Mouse (Mus musculus): ENCODE measurements at regions not wholly inside any gene's neighbourhood (a gene's known extent, or its start where the extent isn't known, plus 50 kb on each side); places are given as distances from the start of the nearest gene placed in this dataset.

DNA sequence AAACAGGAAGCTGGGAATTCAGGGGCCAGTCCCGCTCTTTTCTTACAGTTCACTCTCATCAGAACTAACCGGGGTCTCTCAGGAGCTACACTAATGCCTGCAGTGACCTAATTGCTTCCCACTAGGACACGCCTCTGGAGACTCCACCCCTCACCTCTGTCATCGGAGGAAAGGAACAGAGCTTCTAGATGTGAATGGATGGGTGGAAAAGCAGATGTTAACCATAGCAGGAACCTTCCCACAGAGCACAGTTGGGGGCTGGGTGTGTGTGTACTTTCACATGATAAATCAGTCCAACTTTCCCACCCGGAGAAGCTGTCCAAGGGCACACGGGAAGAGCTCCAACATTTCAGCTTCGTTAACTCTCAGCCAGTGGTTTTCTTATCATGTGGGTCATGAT lies 63.8 kb upstream of the Dlk1 start:
- Histone ChIP-seq H3K27ac (ENCODE audit: insufficient read depth, low read depth, low read length, poor library complexity, severe bottlenecking) (no peak overlapping the region), H3K4me1 (ENCODE audit: control insufficient read depth in 2 of 2, insufficient read depth in 2 of 2, low read length in 2 of 2, poor library complexity in 1 of 2) (no peaks in the 10 kb centered on the region), H3K4me3 (ENCODE audit: insufficient read depth in 1 of 2, low read depth in 1 of 2, low read length in 2 of 2, poor library complexity in 1 of 2, severe bottlenecking in 1 of 2) (no peak overlapping the region), H3K9ac (ENCODE audit: insufficient read depth, low read depth, low read length, poor library complexity, severe bottlenecking) (no peak overlapping the region), H3K36me3 (ENCODE audit: control insufficient read depth, insufficient read depth, low read length, poor library complexity, severe bottlenecking) (no peaks in the 10 kb centered on the region), H3K9me3 (ENCODE audit: control insufficient read depth, insufficient read depth, low read depth, low read length) (no peaks in the 10 kb centered on the region)
- TF ChIP-seq ZC3H11A (IDR thresholded peaks at IDR 0.05; ENCODE audit: borderline replicate concordance, low read depth, low read length) (no peak), HCFC1 (IDR thresholded peaks at IDR 0.05; ENCODE audit: borderline replicate concordance, insufficient read depth, low read length) (no peak), MAFK (IDR thresholded peaks at IDR 0.05; ENCODE audit: insufficient read depth, low read depth, low read length) (no peak), ZNF384 (IDR thresholded peaks at IDR 0.05; ENCODE audit: low read depth, low read length) (no peak), CHD2 (IDR thresholded peaks at IDR 0.05; ENCODE audit: low read depth, low read length) (no peak)
- in situ Hi-C loops (cut with MboI; ENCODE audit: low sequenced_read_pairs in 2 of 2, unreplicated experiment in 2 of 2), result no loop called here
- no peak for DNase-seq (ENCODE audit: low read depth, low spot score)

DNA sequence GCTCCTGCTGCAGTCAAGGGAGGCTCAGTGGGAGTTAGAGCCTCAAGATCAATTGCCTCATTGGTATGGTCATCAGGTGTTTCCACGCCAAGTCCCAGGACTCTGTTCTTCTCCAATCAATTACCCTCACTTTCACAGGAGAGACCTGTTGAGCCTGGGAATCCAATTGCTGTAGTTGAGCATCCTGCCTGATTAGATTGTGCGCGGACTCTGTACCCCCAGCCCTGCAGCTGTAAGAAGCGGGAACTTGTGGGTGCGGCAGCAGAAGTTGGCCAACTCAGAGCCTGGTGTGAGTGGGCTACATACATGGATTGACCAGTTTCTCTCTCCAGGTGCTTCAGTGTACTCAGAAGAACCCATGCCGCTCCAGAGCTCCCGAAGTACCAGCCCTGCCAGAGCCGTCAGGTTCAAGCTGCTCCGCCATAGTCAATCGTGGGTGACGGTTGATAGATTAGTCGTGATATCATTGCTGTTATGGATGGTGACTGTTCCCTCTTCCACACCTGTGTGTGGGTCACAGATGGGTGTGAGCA lies 62.2 kb upstream of the Dlk1 start:
- Histone ChIP-seq H3K4me1 (ENCODE audit: control insufficient read depth in 2 of 2, insufficient read depth in 2 of 2, low read length in 2 of 2, poor library complexity in 1 of 2) (no peaks in the 10 kb centered on the region), H3K9ac (ENCODE audit: insufficient read depth, low read depth, low read length, poor library complexity, severe bottlenecking) (no peak overlapping the region), H3K4me3 (ENCODE audit: insufficient read depth in 1 of 2, low read depth in 1 of 2, low read length in 2 of 2, poor library complexity in 1 of 2, severe bottlenecking in 1 of 2) (no peak overlapping the region), H3K9me3 (ENCODE audit: control insufficient read depth, insufficient read depth, low read depth, low read length) (no peaks in the 10 kb centered on the region), H3K27ac (ENCODE audit: insufficient read depth, low read depth, low read length, poor library complexity, severe bottlenecking) (no peak overlapping the region), H3K36me3 (ENCODE audit: control insufficient read depth, insufficient read depth, low read length, poor library complexity, severe bottlenecking) (no peaks in the 10 kb centered on the region)
- in situ Hi-C loops (cut with MboI; ENCODE audit: low sequenced_read_pairs in 2 of 2, unreplicated experiment in 2 of 2), result no loop called here
- no peak for TF ChIP-seq MAFK (IDR thresholded peaks at IDR 0.05; ENCODE audit: insufficient read depth, low read depth, low read length)
- TF ChIP-seq ZNF384 (IDR thresholded peaks at IDR 0.05; ENCODE audit: low read depth, low read length), result no peak
- no peak for TF ChIP-seq ZC3H11A (IDR thresholded peaks at IDR 0.05; ENCODE audit: borderline replicate concordance, low read depth, low read length)
- TF ChIP-seq HCFC1 (IDR thresholded peaks at IDR 0.05; ENCODE audit: borderline replicate concordance, insufficient read depth, low read length), result no peak
- TF ChIP-seq CHD2 (IDR thresholded peaks at IDR 0.05; ENCODE audit: low read depth, low read length), result no peak
- no peak for DNase-seq (ENCODE audit: low read depth, low spot score)

DNA sequence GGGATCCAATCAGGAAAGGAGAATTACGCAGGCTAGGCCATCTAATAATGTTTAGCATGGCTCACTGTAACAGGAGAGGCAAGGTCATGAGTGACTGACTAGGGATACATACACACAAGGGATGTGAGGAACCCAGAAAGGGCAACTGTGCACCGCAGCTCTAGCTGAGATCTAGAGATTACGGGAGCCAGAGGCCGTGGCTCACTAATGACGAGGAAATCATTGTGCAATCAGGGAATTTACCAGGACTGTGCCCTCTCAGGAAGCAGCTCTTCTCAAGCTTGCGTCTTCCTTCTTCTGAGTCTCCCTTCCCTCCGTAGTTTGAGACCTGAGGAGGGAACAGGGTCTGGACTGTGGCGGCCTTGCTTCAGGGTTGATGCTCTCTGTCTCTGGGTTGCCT lies 61.6 kb upstream of the Dlk1 start:
- Histone ChIP-seq H3K4me1 (ENCODE audit: control insufficient read depth in 2 of 2, insufficient read depth in 2 of 2, low read length in 2 of 2, poor library complexity in 1 of 2) (no peaks in the 10 kb centered on the region), H3K36me3 (ENCODE audit: control insufficient read depth, insufficient read depth, low read length, poor library complexity, severe bottlenecking) (no peaks in the 10 kb centered on the region), H3K4me3 (ENCODE audit: insufficient read depth in 1 of 2, low read depth in 1 of 2, low read length in 2 of 2, poor library complexity in 1 of 2, severe bottlenecking in 1 of 2) (no peak overlapping the region), H3K9me3 (ENCODE audit: control insufficient read depth, insufficient read depth, low read depth, low read length) (no peaks in the 10 kb centered on the region), H3K9ac (ENCODE audit: insufficient read depth, low read depth, low read length, poor library complexity, severe bottlenecking) (no peak overlapping the region), H3K27ac (ENCODE audit: insufficient read depth, low read depth, low read length, poor library complexity, severe bottlenecking) (no peak overlapping the region)
- no peak for TF ChIP-seq CHD2 (IDR thresholded peaks at IDR 0.05; ENCODE audit: low read depth, low read length)
- no peak for TF ChIP-seq MAFK (IDR thresholded peaks at IDR 0.05; ENCODE audit: insufficient read depth, low read depth, low read length)
- TF ChIP-seq ZNF384 (IDR thresholded peaks at IDR 0.05; ENCODE audit: low read depth, low read length), result no peak
- no peak for DNase-seq (ENCODE audit: low read depth, low spot score)
- in situ Hi-C loops (cut with MboI; ENCODE audit: low sequenced_read_pairs in 2 of 2, unreplicated experiment in 2 of 2), result no loop called here

DNA sequence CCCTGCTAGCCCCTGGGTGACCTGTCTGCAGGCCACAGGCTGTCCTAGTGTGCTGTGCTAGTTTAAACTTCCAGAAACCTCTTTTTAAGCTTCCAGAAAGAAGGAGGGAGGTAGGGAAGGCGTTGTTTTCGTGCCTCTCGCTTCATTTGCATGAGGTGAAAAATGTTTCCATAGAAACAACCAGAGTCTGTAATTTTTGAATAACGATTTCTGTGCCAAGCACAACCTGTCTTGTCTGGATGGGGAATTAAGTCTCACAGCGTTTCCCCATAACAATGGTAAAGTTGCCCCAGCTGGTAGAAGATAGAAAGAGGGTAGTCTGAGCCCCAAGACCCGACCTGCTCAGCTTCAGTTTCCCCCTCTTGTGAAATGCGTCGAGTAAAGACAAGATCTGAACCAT lies 59.3 kb upstream of the Dlk1 start:
- Histone ChIP-seq H3K9ac (ENCODE audit: insufficient read depth, low read depth, low read length, poor library complexity, severe bottlenecking) (no peak overlapping the region), H3K9me3 (ENCODE audit: control insufficient read depth, insufficient read depth, low read depth, low read length) (no peaks in the 10 kb centered on the region), H3K27ac (ENCODE audit: insufficient read depth, low read depth, low read length, poor library complexity, severe bottlenecking) (no peak overlapping the region), H3K4me3 (ENCODE audit: insufficient read depth in 1 of 2, low read depth in 1 of 2, low read length in 2 of 2, poor library complexity in 1 of 2, severe bottlenecking in 1 of 2) (no peak overlapping the region), H3K4me1 (ENCODE audit: control insufficient read depth in 2 of 2, insufficient read depth in 2 of 2, low read length in 2 of 2, poor library complexity in 1 of 2) (no peaks in the 10 kb centered on the region), H3K36me3 (ENCODE audit: control insufficient read depth, insufficient read depth, low read length, poor library complexity, severe bottlenecking) (no peaks in the 10 kb centered on the region)
- TF ChIP-seq MAFK (IDR thresholded peaks at IDR 0.05; ENCODE audit: insufficient read depth, low read depth, low read length) (no peak), ZNF384 (IDR thresholded peaks at IDR 0.05; ENCODE audit: low read depth, low read length) (no peak), ZC3H11A (IDR thresholded peaks at IDR 0.05; ENCODE audit: borderline replicate concordance, low read depth, low read length) (no peak), HCFC1 (IDR thresholded peaks at IDR 0.05; ENCODE audit: borderline replicate concordance, insufficient read depth, low read length) (no peak), CHD2 (IDR thresholded peaks at IDR 0.05; ENCODE audit: low read depth, low read length) (no peak)
- no peak for DNase-seq (ENCODE audit: low read depth, low spot score)
- in situ Hi-C loops (cut with MboI; ENCODE audit: low sequenced_read_pairs in 2 of 2, unreplicated experiment in 2 of 2), result no loop called here

DNA sequence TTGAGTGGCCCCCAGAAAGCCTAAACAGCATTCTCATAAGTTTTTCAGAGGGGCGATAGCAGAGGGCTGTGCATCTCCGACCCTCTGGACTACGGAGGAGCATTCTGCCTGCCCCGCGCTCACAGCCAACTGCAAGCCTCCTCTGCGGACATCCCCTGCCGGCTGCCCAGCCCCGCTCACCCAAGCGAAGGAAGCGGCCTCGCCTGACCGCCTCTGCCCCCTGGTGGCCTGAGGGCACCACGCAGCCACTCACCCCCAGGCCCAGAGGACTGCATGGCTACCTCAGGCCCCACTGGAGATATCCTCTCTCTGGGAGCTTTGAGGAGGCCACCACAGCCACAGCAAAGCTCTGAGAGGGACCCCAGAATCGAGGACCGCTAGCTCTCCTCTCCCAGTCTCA lies 58.8 kb upstream of the Dlk1 start:
- Histone ChIP-seq H3K9me3 (ENCODE audit: control insufficient read depth, insufficient read depth, low read depth, low read length) (no peaks in the 10 kb centered on the region), H3K36me3 (ENCODE audit: control insufficient read depth, insufficient read depth, low read length, poor library complexity, severe bottlenecking) (no peaks in the 10 kb centered on the region), H3K4me1 (ENCODE audit: control insufficient read depth in 2 of 2, insufficient read depth in 2 of 2, low read length in 2 of 2, poor library complexity in 1 of 2) (no peaks in the 10 kb centered on the region), H3K9ac (ENCODE audit: insufficient read depth, low read depth, low read length, poor library complexity, severe bottlenecking) (no peak overlapping the region), H3K27ac (ENCODE audit: insufficient read depth, low read depth, low read length, poor library complexity, severe bottlenecking) (no peak overlapping the region), H3K4me3 (ENCODE audit: insufficient read depth in 1 of 2, low read depth in 1 of 2, low read length in 2 of 2, poor library complexity in 1 of 2, severe bottlenecking in 1 of 2) (peak overlapping the region in 1 of 2 experiments; percentile 23; a peak in 1 of 4 replicates)
- TF ChIP-seq CHD2 (IDR thresholded peaks at IDR 0.05; ENCODE audit: low read depth, low read length), result no peak
- TF ChIP-seq ZC3H11A (IDR thresholded peaks at IDR 0.05; ENCODE audit: borderline replicate concordance, low read depth, low read length), result peak; percentile 38; the same call in 1 of the 2 replicates
- no peak for DNase-seq (ENCODE audit: low read depth, low spot score)
- in situ Hi-C loops (cut with MboI; ENCODE audit: low sequenced_read_pairs in 2 of 2, unreplicated experiment in 2 of 2), result no loop called here

Data from ES-E14 (cell line).